Mouse (Mus musculus) CD4-positive, CD25-positive, alpha-beta regulatory T cell, adult 4 months (primary cell): ENCODE measurements around the gene Rasa2. TPM values are rescaled to one million over a fixed set of nuclear protein-coding genes. Genes with fewer than 3 reads are reported as not detected.

Experiments used
- ATAC-seq: one replicate; pipeline ENCODE4 v1.8.0; 2017
- polyA plus RNA-seq, 2 experiments: library from polyadenylated mRNA; unstranded; fragments of 100-300 nt; shearing (Covaris generic); gene quantifications; one replicate each; pipeline ENCODE4 v1.2.1; 2017

Gene Rasa2
- polyA plus RNA-seq, 2 experiments from 2014 or later, result 31.2 to 43.3 TPM

DNA sequence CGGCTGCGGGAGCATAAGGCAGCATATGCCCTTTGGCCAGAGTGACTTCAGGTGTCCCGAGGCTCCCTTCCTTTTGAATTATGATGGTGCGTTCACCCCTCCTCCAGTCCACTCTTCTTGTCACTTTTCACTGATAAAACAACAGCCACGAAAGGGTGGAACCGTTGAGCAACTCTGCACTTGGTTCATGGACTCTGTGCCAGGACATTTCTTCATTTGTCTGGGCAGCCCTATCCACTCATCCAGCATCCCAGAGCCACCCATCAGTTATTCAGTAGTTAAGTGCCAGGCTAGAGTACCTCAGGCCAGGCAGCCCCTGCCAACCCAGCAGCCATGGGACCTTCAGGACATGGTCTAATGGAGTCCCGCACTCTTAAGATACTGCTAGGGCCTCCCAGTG is 7.1 kb upstream of the Rasa2 start:
- ATAC-seq, result no peak

DNA sequence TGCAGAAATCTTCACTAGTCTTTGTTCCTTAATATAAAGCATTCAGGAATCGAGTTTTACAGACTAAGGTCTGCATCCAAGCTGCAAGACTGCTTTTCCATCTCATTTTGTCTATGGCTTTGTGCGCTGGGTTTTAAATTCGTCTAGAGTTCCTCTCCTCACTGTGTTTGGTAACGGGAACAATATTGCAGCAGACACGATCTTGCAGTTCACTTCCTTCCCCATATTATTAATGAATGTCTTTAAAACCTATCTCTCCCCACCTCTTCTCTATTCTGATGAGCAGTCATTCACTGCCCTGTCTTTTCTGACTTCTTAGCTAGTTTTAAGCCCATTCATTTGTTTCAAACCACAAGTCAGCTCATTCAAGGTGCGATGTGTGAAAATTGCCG is 5.7 kb upstream of the Rasa2 start:
- ATAC-seq, result no peak

DNA sequence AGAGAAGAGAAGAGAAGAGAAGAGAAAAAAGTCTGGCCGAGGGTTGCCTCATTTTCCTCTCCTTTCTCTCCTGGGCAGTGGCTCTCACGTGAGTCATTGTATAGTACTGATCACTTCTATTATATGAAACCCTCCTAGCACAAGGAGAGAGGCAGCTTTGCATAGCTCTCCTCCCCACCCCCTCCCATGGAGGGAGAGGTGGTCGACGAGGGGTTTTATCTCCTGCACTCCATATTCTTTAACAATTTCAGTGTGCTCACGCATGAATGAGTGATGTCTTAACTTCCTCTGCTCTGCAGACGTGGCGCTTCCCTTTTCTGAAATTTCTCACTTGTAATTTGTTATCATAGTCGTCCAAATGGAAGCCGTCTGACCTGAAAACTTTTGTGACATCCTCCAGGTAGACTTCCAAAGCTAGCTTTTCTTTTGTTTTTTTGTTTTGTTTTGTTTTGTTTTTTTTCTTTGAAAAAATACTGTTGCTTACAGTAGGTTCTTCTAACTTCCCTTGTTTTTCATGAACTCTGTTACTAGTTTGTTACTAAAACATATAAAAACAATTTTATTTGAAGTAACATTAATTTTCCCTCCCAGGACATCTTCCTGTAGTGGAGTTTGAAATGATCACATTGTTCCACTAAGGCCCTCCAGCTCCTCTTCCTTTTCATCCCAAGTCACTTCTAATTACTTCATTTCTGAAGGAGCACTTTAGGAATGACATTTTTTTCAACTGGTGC is 5.2 kb upstream of the Rasa2 start:
- ATAC-seq, result no peak

DNA sequence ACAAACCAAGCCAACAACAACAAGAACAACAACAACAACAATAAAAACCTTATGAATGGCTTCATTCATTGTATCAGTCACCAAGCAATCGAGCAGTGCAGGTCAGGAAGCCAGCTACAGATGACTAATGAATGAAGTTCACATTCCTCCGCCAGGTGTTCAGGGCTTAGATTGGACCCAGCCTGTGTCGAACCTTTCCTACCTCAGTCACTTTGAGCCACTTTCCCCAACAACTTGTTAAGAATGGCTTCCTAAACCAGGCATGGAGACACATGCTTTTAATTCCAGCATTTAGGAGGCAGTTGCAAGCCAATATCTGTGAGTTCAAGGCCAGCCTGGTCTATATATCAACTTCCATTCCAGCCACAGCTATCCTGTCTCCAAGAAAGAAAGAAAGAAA is 4.5 kb upstream of the Rasa2 start:
- no peak for ATAC-seq

DNA sequence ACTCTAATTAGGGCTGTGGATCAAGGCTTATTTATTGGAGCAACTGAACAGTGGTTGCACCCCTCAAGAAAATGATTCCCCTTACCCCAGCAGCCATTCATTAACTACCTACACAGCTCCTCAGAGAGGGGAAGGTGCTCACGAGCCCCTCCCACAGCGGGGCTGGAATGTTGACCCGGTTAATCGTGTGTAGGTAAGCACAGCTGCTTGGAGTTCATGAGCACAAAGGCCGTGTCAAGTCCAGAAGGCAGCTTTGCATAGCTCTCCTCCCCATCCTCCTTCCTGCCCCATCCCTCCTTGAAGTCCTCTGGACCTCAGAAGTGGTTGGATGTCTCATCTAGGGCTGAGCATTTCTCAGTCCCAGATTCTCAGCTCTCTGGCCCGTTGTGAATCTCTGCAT is 3.8 kb upstream of the Rasa2 start:
- ATAC-seq, result no peak

DNA sequence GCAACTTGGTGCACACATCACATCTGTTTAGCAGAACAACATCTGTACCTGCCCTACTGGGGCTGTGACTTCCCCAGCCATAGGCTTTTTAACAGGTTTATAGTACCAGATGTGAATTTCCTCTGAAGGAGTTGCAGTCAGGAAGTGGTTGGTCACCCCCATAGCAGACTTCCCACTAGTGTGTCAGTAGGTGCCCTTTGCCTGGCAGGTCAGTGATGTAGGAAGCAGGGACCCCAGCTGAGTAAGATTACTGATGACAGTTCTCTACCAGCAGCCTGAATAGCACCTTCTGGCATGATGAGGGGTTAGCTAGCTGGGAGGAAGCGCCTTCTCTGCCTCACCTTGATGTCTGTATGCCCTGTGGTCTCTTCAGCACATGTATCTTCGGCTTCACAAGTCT is 2.4 kb upstream of the Rasa2 start:
- no peak for ATAC-seq

DNA sequence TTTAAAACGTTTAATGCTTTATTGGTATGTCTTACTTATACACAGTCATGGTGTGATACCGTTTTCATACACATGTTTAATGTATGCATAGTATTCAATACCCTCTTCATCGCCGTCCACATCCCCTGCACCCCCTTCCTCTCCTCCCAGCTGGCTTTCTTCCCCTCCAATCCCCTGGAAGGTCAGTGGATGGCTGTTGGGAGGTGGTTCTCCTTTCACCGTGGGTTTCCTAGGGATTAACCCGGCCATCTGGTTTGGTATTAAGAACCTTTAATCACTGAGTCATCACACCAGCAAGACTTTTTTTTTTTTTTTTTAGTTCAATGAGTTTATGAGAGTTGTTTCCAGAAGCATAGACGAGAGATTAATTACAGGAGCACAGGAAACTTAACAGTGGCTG is 1.3 kb upstream of the Rasa2 start:
- no peak for ATAC-seq

DNA sequence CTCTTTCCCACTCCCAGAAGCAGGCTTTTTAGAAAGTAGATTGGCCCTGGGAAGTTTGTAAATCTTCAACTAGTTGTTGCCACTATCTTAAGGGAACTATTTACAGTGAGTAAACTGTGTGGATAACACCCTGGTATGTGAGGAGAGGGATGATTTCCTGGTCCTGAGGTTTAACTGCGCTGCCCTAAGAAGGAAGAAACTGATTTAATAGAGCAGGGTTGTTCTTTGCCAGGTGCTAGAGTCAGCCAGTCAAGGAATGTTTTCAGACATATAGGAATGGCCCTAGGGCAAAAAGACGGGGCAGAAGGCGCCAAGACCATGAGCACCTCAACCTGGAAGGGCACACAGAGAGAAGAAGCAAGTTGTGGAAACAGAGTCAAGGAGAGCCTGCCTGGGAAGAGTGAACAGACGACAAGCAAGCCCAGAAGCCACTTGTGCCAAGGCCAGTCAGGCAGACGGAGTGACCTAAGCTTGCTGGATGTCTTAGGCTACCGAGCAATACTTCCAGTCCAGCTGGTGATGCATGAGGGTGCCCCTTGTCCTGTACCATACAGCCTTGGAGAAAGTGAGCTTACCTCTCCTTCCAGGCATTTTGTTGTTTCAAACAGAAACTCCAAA is 765 bp upstream of the Rasa2 start:
- ATAC-seq, result no peak

DNA sequence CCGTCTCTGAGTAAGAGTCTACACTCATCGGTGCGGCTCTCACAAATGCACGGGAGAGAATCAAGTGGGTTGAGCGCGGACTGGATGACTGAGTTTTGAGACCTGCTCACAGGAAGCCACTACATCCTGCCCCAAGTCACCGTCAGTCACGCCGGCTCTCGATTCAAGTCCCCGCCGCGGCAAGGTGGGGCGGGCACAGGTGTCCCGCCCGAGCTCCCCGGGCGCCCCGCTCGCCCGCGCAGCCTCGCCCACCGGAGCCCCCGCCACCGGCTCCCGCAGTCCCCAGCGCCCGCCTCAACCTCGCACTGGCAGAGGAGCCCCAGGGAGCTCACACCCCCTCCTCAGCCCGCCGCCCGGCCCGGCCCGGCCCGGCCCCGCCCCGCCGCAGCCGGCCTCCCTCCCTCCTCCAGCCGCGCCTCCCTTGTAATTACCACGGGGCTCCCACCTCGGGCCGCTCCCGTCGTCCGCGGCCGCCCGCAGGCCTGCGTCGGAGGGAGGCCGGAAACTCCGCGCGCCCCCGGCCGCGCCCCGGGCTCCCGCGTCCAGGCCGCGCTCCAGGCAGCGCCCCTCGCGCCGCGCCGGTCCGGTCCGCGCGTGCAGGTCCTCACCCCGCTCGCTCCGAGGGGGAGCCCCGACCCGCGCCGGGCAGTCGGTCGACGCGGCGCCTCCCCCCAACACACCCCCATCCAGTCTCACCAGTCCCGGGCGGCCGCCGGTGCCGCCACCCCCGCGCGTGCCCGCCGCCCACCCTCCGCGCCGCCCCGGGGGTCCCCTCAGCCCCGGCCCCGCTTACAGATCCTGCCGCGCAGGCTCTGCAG is 637 bp downstream of the Rasa2 start:
- peak; percentile 83 for ATAC-seq

DNA sequence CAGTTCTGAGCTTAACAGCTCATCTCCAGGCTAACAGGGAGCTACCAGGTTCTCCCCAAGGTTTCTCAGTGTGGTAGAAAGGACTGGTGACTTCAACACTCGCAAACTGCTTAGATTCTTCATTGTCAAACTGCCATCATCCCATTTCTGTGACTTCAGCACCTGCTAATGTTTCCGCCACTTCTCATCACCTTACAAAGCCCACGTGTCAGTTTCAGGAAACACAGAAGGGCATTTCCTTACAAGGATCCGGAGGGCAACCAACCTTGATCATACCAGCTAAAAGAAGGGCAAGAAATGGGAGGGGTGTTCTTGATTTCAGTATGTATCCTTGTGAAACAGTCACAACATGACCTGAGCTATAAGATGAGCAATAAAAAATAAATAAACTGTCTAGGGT is 2.3 kb downstream of the Rasa2 start:
- no peak for ATAC-seq

DNA sequence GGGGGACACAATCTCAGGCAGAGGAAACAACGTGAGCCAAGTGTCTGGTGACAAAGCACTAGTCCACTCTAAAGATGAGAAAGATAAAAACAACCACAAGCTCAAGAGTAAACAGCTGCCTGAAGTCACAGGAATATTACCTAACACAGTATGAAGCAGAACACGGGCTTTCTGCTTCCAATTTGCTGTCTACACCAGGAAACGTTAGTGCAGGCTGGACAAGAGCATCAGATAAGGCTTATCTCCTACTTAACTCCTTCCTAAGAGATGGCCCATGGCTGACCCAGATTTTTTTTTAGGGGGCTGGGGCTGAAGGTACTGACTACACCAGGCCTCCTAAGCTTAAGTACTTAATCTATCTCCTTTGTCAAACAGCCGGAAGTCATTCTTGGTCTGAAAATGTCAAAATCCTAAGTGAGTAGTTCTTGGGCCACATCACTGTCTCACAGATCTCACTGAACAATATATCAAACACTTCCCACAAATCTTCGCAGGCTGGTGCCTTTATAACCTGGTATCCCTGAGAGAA is 3.8 kb downstream of the Rasa2 start:
- ATAC-seq, result no peak

DNA sequence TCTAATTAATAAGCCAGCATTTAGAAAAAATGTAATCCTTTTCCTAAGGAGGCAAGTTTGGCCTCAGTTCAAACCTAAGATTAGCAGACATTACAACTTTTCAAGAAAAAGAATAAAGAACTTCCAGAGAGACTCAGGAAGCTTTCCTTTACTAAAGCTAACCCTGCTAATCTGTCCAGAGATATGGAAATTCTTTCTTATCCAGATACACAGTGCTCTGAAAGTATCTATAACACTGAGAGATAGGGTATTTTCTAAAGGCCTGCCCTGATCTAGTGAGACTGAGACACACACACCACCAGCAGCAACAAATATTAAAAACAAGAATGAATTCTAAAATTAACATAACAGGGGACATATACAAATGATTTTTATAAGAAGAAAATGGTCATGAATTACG is 4.4 kb downstream of the Rasa2 start:
- no peak for ATAC-seq

DNA sequence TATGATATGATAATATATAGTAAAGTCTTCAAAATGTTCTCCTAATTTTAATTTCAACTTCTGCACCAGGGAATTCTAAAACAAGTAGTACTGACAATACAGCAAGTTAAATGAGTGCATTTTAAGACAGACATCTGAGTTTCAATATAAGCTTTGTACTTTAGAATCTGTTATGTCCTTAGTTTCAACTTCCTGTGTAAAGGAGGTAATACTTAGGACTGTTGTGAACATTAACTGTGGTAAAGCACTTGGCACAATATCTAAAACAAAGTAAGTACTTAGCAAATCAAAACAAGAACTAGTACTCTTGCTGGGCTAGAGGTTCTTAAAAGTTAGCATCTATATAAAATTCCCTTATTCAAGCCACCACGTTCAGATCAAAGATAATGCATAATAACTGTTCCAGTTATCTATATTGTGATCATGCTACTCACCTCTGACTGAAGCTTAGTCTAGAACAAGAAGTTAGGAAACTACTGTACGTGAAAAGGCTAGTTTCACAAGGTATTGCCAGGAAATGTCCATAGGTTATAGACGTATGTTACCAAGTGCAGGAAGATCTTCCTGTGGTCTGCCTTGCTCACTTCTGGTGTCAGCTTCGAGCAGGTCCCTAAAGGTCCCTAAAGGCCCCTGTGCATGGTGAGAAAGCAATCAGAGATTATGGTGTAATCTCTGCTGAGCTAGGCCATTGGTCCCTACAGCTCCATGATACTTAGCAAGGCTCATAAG is 12.8 kb downstream of the Rasa2 start:
- ATAC-seq, result peak; percentile 74

DNA sequence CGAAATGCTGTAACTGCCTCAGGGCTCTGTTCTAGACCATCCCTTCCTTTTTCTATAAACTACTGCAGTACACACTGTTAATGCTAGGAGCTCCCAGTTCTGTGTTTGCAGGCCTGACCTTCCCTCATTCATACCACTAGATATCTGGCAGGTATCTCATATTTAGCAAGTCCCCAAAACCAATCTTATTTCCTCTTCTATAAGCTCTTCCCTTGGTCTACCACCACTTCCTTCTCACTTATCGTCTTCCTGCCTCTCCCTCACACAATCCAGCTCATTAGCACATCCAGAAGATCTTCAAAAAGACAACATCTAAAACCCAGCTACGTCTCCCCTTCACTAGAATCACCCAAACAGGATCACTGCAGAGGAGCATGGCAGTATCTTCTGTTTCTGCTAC is 19.1 kb downstream of the Rasa2 start:
- ATAC-seq, result peak; percentile 43

DNA sequence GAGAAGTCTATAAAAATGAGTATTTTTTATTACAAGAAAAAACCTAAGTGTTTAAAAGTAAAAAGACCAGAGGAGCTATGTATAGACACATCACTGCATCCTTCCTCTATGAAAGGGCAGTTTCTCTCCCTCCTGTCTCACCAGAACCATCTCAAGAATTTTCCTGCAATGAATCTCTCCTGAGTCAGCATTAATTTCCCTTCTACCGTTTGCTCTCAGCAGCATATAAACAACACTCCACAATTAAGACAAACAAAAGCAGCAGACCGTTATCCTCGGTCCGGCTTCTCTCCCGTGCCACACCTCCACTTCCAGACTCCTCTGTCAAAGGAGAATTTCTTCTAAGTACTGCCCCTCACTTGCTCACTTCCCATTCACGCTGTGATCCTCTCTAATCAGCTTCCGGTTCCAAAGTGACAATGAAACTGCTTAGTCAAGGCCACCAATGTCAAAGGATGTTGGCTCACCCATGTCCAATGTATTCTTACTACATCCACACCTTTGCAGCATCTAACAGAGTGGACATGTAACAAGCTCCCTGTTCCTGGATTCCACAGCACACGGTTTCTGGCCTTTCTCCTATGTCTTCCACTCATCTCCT is 19.6 kb downstream of the Rasa2 start:
- ATAC-seq, result peak; percentile 53

DNA sequence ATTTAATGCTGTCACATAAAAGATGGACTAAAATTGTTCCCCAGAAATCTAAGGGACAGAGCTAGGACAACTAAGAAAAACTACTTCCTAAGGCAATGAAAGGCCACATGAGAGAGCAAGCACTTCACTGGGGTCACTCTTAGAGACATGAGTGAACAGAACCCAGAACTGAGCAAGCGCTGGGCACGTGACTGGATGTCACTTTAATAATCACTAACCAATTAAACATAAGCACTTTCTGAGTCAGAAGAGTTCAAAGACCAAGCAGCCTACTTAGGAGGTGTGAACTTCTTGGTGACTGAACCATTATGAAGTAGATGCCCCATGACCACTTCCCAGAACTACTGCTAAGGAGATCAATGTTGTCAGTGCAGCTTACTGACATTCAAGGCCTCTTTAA is 20.6 kb downstream of the Rasa2 start:
- no peak for ATAC-seq

DNA sequence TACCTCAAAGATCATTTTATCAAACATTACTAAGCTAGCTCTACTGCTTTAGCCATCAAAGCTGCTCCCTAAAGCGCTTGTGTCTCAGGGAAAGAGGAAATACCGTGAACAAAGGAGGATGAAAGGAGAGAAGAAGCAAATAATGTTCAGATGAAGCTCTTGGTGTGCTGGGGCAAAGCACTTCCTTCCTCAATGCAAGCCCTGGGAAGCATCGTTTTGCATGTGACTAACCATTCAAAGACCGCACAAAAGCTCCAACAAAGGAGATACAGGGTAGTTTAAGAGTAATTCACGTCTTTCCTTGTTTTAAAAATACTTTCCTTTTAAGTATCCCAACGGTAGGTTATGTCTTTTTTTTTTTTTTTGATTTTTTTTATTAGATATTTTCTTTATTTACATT is 28.0 kb downstream of the Rasa2 start:
- ATAC-seq, result no peak

DNA sequence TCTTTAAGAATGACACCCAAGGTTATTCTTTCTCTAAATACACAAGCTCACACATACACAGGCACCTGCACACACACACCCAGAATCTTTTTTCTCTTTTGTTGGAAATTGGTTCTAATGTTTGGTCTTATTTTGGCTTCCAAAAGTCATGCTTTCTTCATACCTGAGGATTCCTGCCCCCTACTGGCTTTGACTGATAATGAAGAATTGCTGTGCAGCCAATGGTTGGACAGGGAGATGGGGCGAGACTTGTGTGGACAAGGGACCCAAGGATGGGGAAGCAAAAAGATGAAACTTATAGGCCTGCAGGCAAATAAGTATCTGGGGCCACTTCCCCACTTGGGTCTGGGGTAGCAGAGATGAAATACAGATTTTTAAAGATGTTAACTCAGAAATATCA is 33.5 kb downstream of the Rasa2 start:
- ATAC-seq, result no peak

DNA sequence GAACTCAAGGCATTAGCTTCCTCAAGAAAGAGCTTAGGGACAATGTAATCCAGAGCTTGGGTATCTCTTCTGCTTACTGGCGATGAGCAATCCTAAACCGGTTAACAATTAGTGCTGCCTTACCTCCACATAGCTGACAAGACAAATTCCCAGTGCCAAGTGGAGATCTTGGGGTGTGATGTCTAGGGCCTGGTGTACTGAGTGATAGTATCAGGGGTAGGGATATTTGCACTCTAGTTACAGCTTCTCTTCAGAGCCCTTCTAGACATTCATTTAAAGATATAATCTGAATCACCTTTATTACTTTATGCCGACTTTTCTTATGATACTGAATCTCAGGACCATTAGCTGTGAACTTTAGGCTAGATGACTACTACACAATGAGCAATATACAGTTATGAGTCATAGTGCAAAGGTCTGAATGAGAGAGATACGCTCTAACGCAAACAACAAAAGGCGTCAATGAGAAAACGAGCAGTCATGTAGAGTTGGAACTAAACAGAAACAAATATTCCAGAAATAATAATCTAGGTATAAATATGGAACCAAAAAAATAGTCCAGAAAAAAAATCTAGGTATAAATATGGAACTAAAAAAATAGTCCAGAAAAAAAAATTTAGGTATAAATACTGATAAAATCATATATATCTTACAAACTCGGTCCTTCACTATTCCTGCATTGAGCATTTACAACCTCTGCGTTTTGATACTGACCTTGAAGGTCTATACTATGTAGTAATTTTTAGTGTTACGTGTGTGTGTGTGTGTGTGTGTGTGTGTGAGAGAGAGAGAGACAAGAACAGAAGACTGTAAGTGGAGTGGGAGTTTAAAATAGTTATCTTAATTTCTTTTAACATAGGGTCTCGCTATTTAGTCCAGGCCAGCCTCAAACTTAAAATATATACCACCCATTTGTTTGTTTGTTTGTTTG is 38.5 kb downstream of the Rasa2 start:
- no peak for ATAC-seq

DNA sequence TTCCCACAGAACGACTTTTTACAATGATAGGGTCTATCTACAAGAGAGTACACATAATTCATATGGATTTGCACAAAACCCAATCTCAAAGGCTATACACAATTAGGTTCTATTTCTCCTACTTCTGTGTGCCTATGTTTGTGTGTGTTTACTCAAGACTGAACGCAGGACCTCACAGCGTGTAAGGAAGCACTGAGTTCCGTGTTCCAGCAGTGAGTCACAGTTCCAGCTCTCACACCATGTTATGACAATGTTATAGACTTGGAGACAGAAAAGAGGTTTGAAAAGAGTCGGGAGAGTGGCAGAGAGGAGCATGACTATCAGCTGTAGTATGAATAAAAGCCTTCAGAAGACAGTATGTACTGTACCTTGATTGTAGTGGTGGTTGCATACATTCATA is 42.1 kb downstream of the Rasa2 start:
- ATAC-seq, result no peak

DNA sequence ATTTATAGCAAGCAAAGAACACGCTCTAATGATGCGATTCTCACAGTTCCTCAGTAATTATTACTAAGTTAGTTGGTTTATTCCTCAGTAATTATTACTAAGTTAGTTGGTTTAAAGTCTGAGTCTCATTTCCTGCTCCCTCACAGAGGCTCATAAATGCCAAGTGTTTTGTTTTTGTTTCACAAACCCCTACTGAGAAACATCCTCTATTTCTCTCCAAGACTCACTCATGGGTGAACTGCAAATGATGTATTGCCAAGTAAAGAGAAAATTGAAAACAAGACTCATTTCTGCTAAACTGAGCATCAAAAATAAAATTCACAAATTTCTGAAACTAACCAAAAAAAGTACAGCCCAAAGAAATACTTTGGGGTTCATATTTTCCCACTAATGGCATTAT is 47.9 kb downstream of the Rasa2 start:
- ATAC-seq, result peak; percentile 45
